In genomic region chr8:13305459-13305858, GRCm38 (mm10) we compare ENCODE assay signal across 25 mouse cellular contexts. TPM values are rescaled to one million over a fixed set of nuclear protein-coding genes. Genes with fewer than 3 reads are reported as not detected.
DNase-seq lines count a peak whose midpoint lies in the region; ATAC-seq lines count a peak whose summit lies in the region.
"Had no signal": no experiment of that assay in that cellular context is flagged by ENCODE, and none has a peak within 500 bp of the region (broad histone marks: within the 10 kb centered on the region; RNA-seq: fewer than 3 reads in every experiment).

No protein-coding gene starts in this region.

- no peaks in the 10 kb centered on the region for H3K27me3 ChIP-seq in heart, embryonic 12.5 days (replicated peaks)
- H3K27me3 ChIP-seq: embryonic facial prominence, embryonic 13.5 days; forebrain, embryonic 12.5 days; heart, embryonic 13.5 days; hindbrain, embryonic 15.5 days had no signal

- intact Hi-C loops in left cerebral cortex, postnatal 10 days (cut with DNase I) = no loop called here

- H3K9ac ChIP-seq in heart, embryonic 12.5 days = no peak overlapping the region
- H3K9ac ChIP-seq: embryonic facial prominence, embryonic 13.5 days; forebrain, embryonic 12.5 days; heart, embryonic 13.5 days; hindbrain, embryonic 15.5 days had no signal

- peaks cover 77% of the 10 kb centered on the region for H3K36me3 ChIP-seq in heart, embryonic 12.5 days

- peak; percentile 91 for ATAC-seq in frontal cortex, adult (ENCODE audit: low TSS enrichment)
- ATAC-seq in heart, embryonic 12.5 days (ENCODE audit: insufficient number of reproducible peaks, low FRiP score) = no peak
- ATAC-seq: CD4-positive, CD25-positive, alpha-beta regulatory T cell, adult 4 months; forebrain, embryonic 16.5 days had no signal

- H3K27ac ChIP-seq in heart, embryonic 12.5 days (ENCODE audit: poor library complexity, severe bottlenecking) = no peak overlapping the region
- H3K27ac ChIP-seq: embryonic facial prominence, embryonic 13.5 days; forebrain, embryonic 12.5 days; gastrocnemius, adult 2 months; heart, embryonic 13.5 days; hindbrain, embryonic 15.5 days had no signal

- 89% methylated on average over 6 of the region's 6 CpGs for WGBS in heart, embryonic 12.5 days

- H3K9me3 ChIP-seq in heart, embryonic 12.5 days (replicated peaks) = peaks cover 3% of the 10 kb centered on the region; the same call in 1 of the 2 replicates
- H3K9me3 ChIP-seq: forebrain, embryonic 12.5 days; hindbrain, embryonic 15.5 days had no signal

- no peak overlapping the region for H3K4me2 ChIP-seq in heart, embryonic 12.5 days
- H3K4me2 ChIP-seq: embryonic facial prominence, embryonic 13.5 days; forebrain, embryonic 12.5 days; heart, embryonic 13.5 days; hindbrain, embryonic 15.5 days had no signal

- no peak overlapping the region for H3K4me3 ChIP-seq in heart, embryonic 12.5 days
- H3K4me3 ChIP-seq: embryonic facial prominence, embryonic 13.5 days; forebrain, embryonic 12.5 days; gastrocnemius, adult 2 months; heart, embryonic 13.5 days; hindbrain, embryonic 15.5 days had no signal

- DNase-seq in frontal cortex, postnatal 25 days (ENCODE audit: low spot score in 2 of 2) = no peak
- peak; percentile 37 for DNase-seq in left cerebral cortex, adult 11 months (ENCODE audit: low spot score)
- no peak for DNase-seq in left cerebral cortex, postnatal 10 days (ENCODE audit: extremely low spot score in 1 of 2, low spot score in 2 of 2)
- peak; percentile 12 for DNase-seq in right cerebral cortex, postnatal 25 days
- DNase-seq in right cerebral cortex, postnatal 4 days = no peak
- DNase-seq in telencephalon, adult 2 months (ENCODE audit: low read depth, low spot score) = peak; percentile 72
- DNase-seq: adrenal gland, adult 8-10 months; adrenal gland, postnatal 36 days; B cell, adult 2 months; cerebellum, adult 11 months; cerebellum, adult 8-10 months; cerebellum, postnatal 14 days; gastrocnemius, adult 2 months; gastrocnemius, postnatal 25 days; heart, postnatal 36 days had no signal

- H3K4me1 ChIP-seq in heart, embryonic 12.5 days (replicated peaks) = no peaks in the 10 kb centered on the region
- H3K4me1 ChIP-seq: embryonic facial prominence, embryonic 13.5 days; forebrain, embryonic 12.5 days; heart, embryonic 13.5 days; hindbrain, embryonic 15.5 days had no signal

RNA-seq across cellular contexts. Expression of gene Tmco3, which starts 17.5 kb away (rescaled TPM):
- total RNA-seq in left cerebral cortex, postnatal 10 days (2021) = 10 to 100 TPM; 43.2 to 45.2 TPM
- 34.5 and 41.2 TPM in 2 replicates for polyA plus RNA-seq in heart, embryonic 12.5 days (2016; fragmentation: Nextera tagmentation; extraction: Ambion mirVana)

RNA-seq across cellular contexts. Expression of gene Dcun1d2, which starts 17.5 kb away (rescaled TPM):
- 10 to 100 TPM; 24.7 to 26.9 TPM for total RNA-seq in left cerebral cortex, postnatal 10 days (2021)
- polyA plus RNA-seq in heart, embryonic 12.5 days (2016; fragmentation: Nextera tagmentation; extraction: Ambion mirVana) = 28.3 and 29.6 TPM in 2 replicates

RNA-seq across cellular contexts. Expression of gene Tfdp1, which starts 33.1 kb away (rescaled TPM):
- 10 to 100 TPM; 63.1 to 65.1 TPM for total RNA-seq in left cerebral cortex, postnatal 10 days (2021)
- polyA plus RNA-seq in heart, embryonic 12.5 days (2016; fragmentation: Nextera tagmentation; extraction: Ambion mirVana) = 105 and 114 TPM in 2 replicates

RNA-seq across cellular contexts. Expression of gene Adprhl1, which starts 51.5 kb away (rescaled TPM):
- total RNA-seq in left cerebral cortex, postnatal 10 days (2021) = 1 to 10 TPM; 1.3 to 1.9 TPM
- polyA plus RNA-seq in heart, embryonic 12.5 days (2016; fragmentation: Nextera tagmentation; extraction: Ambion mirVana) = 167 and 180 TPM in 2 replicates
- total RNA-seq: granulocyte monocyte progenitor cell, adult 5-6 weeks had no signal
- polyA plus RNA-seq: embryonic facial prominence, embryonic 13.5 days; forebrain, embryonic 12.5 days; forebrain, embryonic 16.5 days; G1E had no signal

Comparison
In these comparisons a context has a peak if more than half of its experiments do, and no peak if none do; other contexts are left out.
1. DNase-seq: peak in left cerebral cortex, adult 11 months (single experiment), right cerebral cortex, postnatal 25 days (single experiment) and telencephalon, adult 2 months (single experiment); none in frontal cortex, postnatal 25 days (0 of 2), left cerebral cortex, postnatal 10 days (0 of 2) and right cerebral cortex, postnatal 4 days (single experiment).